ENCODE assay signal across 16 mouse cellular contexts in genomic region chr1:138247699-138248483, GRCm38 (mm10). TPM values are rescaled to one million over a fixed set of nuclear protein-coding genes. Genes with fewer than 3 reads are reported as not detected.
DNase-seq lines count a peak whose midpoint lies in the region; ATAC-seq lines count a peak whose summit lies in the region.
"Had no signal": no experiment of that assay in that cellular context is flagged by ENCODE, and none has a peak within 500 bp of the region (broad histone marks: within the 10 kb centered on the region; RNA-seq: fewer than 3 reads in every experiment).

No protein-coding gene starts in this region.

- intact Hi-C loops in heart, postnatal 14 days (cut with DNase I): no loop called here

- peak; percentile 31 for DNase-seq in thymus, postnatal 4 days
- no peak for DNase-seq in thymus, postnatal 36 days
- peak; percentile 82 for DNase-seq in splenic B cell, adult 2 months (ENCODE audit: low read depth, low spot score)
- no peak for DNase-seq in ovary, postnatal 14 days (ENCODE audit: low spot score)
- DNase-seq in heart, postnatal 14 days: no peak
- DNase-seq in cerebellum, postnatal 14 days: no peak
- DNase-seq: adrenal gland, postnatal 14 days; cerebellum, adult 11 months; kidney, postnatal 4 days had no signal

- peak; percentile 73 for ATAC-seq in common myeloid progenitor, adult 5-6 weeks (replicated peaks; ENCODE audit: low read depth, poor library complexity, severe bottlenecking)
- ATAC-seq in inflammation-experienced regulatory T-cells, adult 6 months: peak; percentile 93
- ATAC-seq: intestine, embryonic 15.5 days had no signal

- no peaks in the 10 kb centered on the region for H3K36me3 ChIP-seq in splenic B cell, adult 2 months (ENCODE audit: control insufficient read depth, insufficient read depth, low read length, poor library complexity, severe bottlenecking)
- H3K36me3 ChIP-seq: heart, embryonic 15.5 days; intestine, embryonic 15.5 days had no signal

- no peaks in the 10 kb centered on the region for H3K27me3 ChIP-seq in splenic B cell, adult 2 months (ENCODE audit: control insufficient read depth, insufficient read depth, low read length, poor library complexity, severe bottlenecking)
- H3K27me3 ChIP-seq: heart, embryonic 15.5 days; intestine, embryonic 15.5 days; Patski had no signal

RNA-seq across cellular contexts. Expression of gene Atp6v1g3, which starts 25.6 kb away (rescaled TPM):
- total RNA-seq in common myeloid progenitor, adult 5-6 weeks (2017): not detected in 2 replicates
- polyA plus RNA-seq in inflammation-experienced regulatory T-cells, adult 6 months (2017; shearing (Covaris generic)): 1 to 10 TPM in 1 of 3 experiments, under 1 TPM in 2; 0.50 to 2.9 (median 0.82) TPM
- not detected for total RNA-seq in heart, postnatal 14 days (2021)
- total RNA-seq: adrenal gland, postnatal 14 days had no signal
- polyA plus RNA-seq: heart, embryonic 15.5 days; intestine, embryonic 15.5 days; lung, embryonic 16.5 days; Patski; stomach, embryonic 14.5 days had no signal

Comparison
In these comparisons a context has a peak if more than half of its experiments do, and no peak if none do; other contexts are left out.
1. DNase-seq: peak in thymus, postnatal 4 days (single experiment) and splenic B cell, adult 2 months (single experiment); none in thymus, postnatal 36 days (0 of 2), ovary, postnatal 14 days (single experiment), heart, postnatal 14 days (0 of 2) and cerebellum, postnatal 14 days (0 of 2).